Mouse (Mus musculus): ENCODE measurements around the gene Lrig1.
A peak's percentile ranks its signal among the peaks of the same experiment; 100 is the strongest.

Gene Lrig1

DNA sequence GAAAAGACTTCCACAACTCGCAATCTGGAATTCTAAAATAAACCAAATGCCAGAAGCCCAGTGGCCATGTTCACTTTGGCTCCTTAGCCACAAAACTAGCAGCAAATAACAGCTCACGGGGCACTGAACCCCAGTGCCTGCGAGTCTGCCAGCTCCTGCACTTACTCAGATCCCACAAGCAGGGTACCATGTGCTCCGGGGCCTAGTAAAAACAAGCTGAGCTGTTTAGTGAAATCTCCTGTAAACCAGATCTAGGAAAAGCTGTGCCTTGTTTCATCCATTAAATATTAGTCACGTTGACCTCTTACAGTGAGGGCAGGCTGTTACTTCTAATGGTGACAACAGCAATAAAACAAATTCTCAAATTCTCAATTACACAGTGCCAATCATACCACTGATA is 81.3 kb downstream of the Lrig1 start:
- DNase-seq (ENCODE audit: low spot score in 2 of 2): no peak

DNA sequence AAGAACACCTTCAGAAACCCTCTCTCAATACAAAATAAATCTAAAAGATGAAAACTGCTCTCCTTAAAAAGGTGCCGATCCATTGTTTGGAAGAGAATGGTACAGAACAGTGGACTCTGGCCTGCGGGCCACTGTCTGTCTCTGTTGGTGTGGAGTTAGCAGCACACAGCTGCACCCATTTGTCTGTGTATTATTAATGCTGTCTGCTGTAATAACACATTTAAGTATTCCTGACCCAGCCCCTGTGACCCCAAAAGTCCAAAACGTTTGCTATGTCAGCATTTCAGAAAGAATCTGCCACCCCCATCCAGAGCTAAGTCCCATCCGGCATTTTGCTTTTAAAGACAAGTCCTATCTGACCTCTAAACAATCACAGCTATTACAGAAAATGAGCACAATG is 84.0 kb downstream of the Lrig1 start:
- no peak for DNase-seq (ENCODE audit: low spot score in 2 of 2)

DNA sequence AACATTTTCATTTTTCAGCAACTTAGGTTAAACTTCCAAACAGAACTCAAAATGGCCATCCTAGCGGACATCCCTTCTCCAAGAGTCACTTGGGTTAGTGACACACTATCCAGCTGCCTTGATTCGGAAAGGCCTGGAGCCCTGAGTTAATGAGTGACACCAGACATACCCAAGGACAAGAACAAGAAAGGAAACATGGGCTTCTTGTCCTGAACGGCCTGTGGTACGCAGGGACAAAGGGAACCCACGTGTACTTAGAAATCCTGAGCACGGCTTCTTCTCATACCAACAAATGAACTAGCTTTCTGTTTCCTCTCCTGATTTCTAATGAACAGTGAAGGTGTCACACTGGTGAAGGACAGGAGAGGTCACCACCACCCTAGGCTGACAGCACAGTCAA is 85.6 kb downstream of the Lrig1 start:
- DNase-seq (ENCODE audit: low spot score in 2 of 2): no peak

DNA sequence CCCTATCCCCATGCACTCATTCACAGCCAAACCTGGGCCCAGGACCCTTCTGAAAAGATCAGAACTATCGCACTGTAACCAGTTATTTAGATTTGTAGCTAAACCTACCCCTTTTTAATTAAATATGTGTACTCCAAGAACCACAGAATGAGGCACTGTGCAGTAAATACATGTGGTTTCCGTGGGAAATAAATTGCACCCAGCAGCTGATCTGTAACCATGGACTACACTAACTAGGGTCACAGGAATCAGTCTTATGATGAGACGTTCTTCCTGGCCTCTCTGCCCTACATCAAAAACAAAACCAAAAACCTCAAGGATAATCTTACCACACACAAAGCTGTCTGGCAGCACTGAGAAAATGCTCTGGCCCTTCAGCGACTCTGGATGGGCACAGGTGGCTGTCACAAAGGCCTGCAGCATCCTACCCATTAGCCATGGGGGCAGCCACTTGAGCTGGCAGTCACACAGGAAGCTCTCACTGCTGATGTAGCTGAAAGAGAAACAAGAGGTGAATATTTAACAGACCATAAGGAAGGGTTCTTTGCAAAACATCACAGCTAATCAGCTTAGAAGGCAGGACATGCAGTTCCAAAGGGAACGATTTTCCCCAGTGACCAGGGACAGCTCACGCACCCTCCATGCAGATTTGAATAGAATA is 86.6 kb downstream of the Lrig1 start:
- DNase-seq (ENCODE audit: low spot score in 2 of 2): no peak

DNA sequence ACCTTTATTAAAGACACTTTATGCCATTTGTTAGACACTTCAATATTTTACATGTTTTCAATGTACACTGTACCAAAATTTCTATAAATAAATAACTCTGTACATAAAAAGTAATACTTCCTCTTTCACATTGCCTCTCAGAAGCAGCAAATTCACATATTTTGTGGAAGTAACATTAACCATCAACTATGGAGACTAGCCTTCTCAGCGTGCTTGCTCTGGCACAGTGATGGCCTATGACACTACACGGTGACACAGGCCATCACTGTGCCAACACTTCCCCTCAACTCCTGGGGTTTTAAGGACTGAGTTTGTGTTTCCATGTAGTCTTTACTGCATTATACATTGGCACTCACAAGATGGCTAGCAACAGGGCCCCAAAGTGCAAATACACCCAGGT is 95.4 kb downstream of the Lrig1 start:
- no peak for DNase-seq (ENCODE audit: low spot score in 2 of 2)

DNA sequence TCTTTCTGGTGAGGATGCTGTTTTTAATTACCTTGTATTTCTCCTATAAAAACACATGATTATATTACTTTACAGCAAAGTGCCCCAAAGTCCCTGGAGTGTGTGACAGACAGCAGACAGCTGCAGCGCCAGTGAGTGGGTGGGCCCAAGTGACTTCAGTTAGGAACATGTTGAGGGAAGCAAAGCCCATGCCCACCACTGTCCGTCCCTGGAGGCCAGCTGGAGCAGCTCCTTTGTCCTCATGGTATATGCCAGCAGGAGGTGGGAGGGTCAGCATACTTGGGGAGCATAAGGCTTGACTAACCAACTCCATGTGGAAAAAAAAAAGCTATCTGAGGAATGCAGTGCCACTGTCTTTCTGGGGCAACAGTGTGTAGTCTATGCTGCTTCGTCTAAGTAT is 95.9 kb downstream of the Lrig1 start:
- DNase-seq (ENCODE audit: low spot score in 2 of 2): no peak

DNA sequence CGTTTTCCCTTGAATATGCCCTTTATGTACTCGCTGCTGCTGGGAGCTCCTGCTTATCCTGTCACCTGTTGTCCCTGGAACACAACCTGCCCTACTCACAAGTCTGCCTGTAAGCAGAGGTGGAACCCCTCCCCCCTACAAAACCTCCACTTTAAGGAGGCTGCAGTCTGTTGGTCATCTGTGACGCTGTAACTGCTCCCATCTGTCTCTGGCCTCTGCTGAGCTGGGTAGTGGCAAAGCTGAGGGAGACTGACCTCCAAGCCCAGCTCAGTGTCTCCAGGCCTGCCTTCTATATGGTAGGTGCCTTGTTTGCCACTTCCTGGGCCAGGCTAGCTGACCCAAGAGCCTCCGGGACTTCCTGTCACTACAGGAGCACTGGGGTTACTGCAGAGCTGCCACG is 98.1 kb downstream of the Lrig1 start:
- DNase-seq (ENCODE audit: low spot score in 2 of 2): no peak

DNA sequence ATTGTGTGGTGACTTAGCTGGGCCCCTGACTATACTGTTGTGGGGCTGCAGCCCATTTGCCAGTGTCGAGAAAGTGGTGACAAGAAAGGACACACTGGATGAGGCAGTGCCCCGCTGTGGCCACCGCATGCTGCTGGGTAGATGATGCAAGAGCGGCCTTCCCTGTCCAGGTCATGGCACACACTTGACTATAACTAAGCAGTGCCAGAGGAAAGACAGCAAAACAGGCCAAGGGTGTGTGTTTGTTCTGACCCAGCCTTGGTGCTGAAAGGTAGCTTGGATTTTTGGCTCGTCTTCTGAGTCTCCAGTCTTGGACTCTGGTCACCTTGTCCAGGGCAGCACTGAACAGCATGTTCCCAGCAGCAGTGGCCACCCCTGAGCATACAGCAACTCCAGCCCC is 98.9 kb downstream of the Lrig1 start:
- no peak for DNase-seq (ENCODE audit: low spot score in 2 of 2)

DNA sequence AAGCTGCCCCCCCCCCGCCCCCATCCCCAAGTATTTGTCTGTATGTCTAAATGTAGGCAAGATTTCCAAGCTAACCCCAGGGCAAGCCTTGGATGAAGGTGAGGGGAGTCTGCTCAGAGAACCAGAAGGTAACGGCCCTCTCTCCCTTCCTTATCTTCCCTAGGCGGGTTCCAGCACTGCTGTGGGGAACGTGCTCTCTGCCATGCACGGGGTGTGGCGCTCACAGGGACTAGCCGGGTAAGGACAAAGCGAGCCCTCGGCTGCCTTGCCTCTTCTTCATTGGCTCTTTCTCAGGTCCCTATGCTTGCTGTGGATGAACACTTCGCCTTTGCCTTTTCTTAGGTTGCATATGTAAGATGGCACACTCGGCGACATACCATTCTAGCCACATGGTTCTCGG is 100.9 kb downstream of the Lrig1 start:
- no peak for DNase-seq (ENCODE audit: low spot score in 2 of 2)

DNA sequence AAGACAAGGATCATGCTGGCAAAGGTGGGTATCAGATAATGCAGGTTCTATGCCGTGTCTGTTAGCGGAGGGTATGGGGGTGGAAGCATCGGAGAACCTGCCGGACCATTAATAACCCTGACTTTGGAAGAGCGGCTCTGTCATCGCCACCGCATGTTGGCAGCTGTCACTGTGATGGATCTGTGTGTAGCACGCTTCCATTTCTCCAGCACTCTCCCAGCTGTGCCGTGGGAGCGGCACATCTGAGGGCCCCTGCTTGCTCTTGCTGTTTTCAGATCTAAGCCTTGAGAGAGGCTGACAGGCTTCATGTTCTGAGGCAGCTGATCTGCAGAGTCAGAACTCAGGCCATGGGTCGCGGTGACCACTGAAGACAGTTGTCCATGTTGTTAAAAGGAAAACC is 101.5 kb downstream of the Lrig1 start:
- no peak for DNase-seq (ENCODE audit: low spot score in 2 of 2)

DNA sequence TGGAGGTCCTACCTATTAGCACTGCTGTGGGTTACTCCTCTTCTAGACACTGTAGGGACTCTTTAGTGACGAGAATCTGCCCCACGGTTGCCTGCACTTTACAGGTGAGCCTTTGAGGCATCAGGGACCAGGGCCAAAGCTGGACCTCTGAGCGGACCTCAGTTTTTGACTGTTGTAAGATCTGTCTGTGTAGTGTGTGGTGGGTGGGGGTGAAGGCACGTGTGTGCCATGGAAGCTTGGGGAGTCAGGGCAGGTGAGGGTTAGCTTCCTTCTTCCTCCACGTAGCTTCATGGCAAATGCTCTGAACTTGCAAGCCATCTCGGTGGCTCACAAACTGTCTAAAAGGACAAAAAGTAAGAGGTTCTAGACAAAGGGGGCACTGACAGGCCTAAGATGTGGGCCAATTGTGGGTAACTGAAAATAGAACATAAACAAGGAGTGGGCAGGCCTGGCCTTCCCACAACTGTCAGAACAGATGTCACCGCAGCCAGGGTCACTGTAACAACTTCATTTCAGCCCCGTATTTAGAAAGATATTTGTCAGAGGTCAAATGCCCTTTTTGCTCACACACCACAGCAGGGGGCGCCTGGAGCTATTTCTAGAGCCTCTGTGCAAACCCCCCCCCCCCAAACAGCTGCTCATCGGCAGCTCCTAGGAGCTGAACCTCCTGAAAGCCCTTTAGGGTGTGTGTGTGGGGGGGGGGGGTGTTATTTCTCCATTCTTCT is 103.0 kb downstream of the Lrig1 start:
- DNase-seq (ENCODE audit: low spot score in 2 of 2): no peak

DNA sequence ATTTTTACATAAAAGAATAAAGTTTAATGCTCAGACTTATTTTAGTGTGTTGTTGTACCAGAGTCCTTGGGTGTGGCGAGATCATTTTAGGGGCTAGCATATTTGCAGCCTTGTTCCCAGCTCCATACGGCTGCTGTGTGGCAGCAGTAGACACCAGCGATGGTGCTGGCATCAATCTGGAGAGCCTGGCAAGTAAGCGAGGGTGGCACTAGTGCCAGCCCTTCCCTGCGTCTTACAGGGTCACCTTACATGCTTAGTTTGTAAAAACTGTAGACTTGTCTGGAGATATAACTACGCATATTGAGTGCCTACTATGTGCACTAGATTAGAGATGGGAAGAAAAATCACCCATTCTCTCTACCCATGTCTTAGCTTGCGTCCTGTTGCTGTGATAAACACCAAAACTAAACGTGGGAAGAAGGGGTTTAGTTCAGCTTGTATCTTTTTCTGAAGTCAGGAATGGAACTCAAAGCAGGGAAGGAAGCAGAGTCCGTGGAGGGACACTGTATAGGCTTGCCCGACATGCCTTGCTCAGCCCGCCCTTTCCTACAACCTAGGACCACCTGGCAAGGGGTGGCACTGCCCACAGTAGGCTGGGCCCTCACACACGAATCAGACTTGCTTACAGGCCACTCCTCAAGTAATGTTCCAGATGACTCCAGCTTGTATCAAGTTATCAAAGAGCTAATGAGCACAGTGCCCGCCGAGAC is 103.8 kb downstream of the Lrig1 start:
- no peak for DNase-seq (ENCODE audit: low spot score in 2 of 2)

DNA sequence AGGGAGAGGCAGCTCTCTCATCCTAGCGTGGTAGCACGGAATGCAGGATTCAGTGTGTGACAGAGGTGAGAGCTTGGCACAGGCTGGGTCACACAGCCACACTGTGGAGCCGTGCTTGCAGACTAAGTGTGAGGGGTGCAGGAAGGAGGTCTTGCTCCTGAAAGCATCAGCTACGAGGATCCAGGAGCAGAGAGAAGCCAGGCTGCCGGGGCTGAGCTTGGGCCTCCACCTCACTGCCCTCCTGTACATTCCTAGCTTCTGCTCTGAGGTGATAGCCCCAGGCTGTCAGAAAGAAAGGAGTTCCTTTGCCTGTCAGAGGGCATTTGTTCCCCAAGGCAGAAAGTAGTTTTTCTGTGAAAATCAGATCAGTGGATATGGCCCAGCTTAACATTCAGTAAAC is 104.8 kb downstream of the Lrig1 start:
- no peak for DNase-seq (ENCODE audit: low spot score in 2 of 2)

DNA sequence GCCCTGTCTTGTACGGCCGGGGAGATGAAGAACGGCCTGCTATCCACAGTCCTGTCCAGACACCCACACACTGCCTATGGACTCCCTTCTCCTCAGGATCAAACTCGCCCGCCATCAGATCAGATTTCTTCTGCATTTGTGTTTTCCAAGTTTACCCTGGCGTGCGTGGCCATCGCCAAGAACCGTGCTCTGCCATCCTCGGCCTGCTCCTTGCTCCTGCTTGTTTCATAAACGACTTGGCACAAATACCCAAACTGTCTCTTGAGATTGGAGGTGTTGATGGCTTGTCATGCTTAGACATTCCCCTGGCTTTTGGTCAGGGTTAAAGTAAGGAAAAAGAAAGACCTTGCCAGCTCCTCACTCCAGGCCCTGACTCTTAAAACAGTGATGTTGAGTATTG is 105.2 kb downstream of the Lrig1 start:
- DNase-seq (ENCODE audit: low spot score in 2 of 2): no peak

DNA sequence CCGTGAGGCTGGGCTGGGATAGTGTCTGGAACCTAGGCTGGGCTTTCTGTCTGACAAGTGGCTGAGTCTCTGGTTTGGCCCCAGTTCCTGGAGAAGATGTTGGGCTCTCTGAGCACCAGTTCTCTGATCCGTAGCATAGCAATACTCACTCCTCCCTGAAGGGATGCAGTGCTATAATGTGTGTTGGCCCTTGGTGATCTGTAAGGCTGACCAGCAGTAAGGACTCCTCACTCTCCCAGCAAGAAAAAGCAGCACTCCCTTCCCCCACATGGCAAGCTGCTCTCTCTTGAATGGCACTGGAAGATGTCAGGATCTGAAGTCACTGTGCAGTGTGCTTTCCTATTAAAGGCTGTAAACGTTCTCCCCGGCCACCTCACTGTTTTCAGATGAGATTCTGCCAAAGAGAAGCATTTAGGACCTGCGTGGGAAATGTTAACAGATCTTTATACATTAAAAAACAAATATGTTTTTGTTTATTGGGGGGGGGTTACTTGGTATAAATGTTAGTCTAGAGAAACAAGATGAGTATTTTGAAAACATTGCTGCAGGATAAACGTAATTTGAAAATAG is 105.8 kb downstream of the Lrig1 start:
- DNase-seq (ENCODE audit: low spot score in 2 of 2): no peak

DNA sequence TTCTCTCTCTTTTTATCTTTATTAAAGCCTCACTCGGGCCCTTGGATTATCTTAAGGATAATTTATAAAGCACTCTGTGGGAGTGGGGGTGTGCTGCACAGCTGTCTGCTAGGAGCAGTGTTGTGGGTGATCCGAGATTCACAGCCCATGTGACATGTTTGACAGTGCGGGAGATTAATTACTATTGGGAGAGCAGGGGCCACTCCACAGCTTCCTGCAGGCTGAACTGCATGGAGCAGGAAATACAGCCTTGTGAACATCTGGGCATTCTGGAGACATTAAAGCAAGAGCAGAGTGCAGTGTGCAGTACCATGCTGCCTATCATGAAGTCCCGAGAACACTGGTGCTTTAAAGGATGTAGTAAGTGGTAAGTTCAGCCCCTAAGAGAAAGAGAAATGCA is 107.2 kb downstream of the Lrig1 start:
- no peak for DNase-seq (ENCODE audit: low spot score in 2 of 2)

DNA sequence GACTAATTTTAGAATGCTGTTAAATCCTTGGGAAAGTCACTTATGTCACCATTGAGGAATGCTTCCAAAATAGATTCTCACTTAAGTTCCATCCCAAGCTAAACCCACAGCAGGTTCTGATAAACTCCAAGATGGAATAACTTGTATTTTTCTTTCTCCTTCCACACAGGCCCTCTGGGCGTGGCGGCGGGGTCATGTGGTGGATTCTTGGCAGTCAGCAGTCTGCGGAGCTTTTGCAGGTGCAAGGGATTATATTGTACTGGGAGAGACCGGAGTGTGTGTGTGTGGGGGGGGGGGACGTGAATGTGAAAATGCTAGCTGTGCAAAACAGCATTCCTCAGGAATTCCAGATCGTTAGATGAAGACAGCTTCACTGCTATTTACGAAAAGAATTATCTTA is 107.7 kb downstream of the Lrig1 start:
- DNase-seq (ENCODE audit: low spot score in 2 of 2): no peak

DNA sequence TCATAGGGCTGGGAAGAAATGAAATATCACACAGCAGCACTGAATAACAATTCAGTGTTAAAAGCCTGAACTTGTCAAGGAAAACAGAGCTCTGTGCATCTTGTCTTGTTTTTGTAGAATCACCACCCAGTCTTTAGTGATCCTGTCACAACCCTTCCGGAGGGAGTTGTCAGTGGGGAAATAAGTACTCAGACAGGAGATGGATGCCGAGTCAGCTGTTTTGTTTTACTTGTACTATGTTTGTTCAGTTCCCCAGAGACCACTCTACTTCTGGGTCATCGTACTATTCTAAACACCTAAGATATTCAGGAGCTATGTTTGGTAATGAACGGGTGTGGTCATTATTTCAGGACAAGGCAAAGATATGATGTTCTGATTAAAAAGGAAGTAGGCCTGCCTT is 111.6 kb downstream of the Lrig1 start:
- DNase-seq (ENCODE audit: low spot score in 2 of 2): no peak

DNA sequence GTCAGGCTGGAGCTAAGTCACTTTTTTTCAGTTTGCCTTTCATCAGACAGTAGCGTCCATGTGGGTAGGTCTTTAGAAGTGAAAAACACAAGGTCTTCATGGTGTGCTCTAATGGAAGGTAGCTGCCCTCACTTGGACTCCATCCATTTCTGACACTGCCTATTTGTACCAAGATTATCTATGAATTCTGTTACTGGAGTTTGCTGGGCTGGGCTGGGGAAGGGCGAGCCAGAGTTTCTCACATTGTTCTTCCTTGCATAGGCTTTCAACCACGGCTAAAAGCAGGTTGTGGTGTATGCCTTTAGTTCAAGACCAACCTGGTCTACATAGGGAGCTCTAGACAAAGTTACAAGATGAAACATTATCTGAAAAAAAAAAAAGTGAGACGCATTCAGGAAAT is 115.0 kb downstream of the Lrig1 start:
- DNase-seq (ENCODE audit: low spot score in 2 of 2): no peak

DNA sequence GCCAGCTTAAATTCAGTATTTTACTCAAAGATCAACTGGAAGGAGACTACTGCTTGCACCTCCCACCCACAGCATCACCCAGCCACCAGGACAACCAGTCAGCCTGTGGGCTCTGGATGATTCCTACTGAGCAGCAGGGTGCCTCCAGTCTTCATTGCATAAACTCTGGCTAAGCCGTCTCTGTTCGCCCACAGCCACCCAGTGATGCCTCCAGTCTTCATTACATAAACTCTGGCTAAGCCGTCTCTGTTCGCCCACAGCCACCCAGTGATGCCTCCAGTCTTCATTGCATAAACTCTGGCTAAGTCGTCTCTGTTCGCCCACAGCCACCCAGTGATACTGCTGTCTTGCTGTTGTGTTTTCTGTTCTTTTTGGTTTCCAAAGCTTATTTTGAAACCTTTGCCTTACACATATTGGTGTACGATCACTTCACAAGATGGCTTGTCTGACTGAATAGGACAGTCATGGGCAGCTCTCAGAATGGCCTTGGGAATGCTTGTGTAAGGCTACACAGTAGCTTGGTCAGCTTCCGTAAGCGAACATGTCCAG is 115.7 kb downstream of the Lrig1 start:
- peak; percentile 58 to 66 for DNase-seq (ENCODE audit: low spot score in 2 of 2)

DNA sequence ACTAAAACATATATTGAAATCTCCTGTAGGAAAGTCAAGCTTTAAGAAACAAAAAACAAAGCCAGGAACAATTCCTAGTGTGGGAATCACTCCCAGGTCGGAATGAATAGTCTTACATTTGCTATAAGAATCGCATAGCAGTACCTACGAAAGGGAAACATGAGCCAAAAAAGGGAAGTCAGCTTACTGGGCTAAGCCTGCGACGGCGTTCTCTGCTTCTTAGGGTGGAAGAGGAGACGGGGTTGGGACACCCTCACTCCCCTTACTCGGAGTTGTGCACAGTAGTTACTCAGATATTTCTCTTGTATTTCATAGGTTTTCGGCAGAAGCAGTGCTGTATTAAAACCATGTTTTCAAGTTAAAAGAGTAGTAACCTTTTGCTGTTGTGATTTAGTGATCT is 117.9 kb downstream of the Lrig1 start:
- DNase-seq (ENCODE audit: low spot score in 2 of 2): no peak

DNA sequence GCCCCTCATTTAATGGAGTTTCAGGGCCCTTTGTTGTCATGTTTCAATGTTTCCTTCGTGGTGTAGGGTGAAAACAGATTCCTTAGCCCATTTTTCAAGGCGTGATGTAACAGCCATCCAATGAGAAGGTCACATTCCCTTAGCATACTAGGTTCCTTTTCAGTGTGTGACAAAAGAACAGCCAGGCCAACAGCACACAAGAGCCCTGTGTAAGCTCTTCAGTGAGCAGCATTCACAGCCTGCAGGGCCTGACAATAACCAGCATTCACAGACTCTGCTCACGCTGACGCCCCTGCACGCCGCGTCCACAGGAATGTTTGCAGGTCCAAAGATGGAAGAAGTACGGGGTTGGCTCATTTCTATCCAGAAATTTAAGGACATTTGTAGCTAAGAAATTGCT is 122.0 kb downstream of the Lrig1 start:
- DNase-seq (ENCODE audit: low spot score in 2 of 2): peak in 1 of 2 experiments; percentile 35

All from left cerebral cortex, adult 9 months (tissue).